Mouse (Mus musculus) megakaryocyte-erythroid progenitor cell, adult 5 weeks (primary cell): ENCODE data around the gene Olfr1512. TPM values are rescaled to one million over a fixed set of nuclear protein-coding genes. Genes with fewer than 3 reads are reported as not detected.

Experiments
- polyA plus RNA-seq: library from polyadenylated mRNA; stranded (reverse); fragments of >175 nt; gene quantifications from 2 replicates; pipeline ENCODE4 v1.2.3, GENCODE M21; 2012

The Olfr1512 gene
- not detected in 2 replicates for polyA plus RNA-seq

DNA sequence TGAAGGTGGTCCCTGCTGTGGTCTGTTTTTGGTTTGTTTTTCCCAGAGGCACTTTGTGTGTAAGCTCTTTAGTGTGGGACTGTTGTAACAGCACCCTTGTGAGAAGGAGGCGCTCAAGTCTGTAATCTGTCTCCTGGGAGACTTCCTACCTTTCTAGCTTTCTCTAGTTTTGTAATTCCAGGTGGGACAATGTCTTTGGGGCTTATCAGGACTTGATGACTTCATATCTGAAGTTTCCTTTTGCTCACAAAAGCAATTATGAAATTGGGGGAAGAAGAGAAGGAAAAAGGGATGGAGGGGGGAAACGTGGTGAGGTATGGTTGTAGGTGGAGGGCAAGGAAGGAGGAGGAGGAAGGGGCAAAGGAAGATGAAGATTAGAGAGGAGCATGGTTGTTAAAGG lies at the start of gene Olfr1512:
Olfr1512 (minus strand) TSS at position 101 of the 400 bp plus-strand sequence.

DNA sequence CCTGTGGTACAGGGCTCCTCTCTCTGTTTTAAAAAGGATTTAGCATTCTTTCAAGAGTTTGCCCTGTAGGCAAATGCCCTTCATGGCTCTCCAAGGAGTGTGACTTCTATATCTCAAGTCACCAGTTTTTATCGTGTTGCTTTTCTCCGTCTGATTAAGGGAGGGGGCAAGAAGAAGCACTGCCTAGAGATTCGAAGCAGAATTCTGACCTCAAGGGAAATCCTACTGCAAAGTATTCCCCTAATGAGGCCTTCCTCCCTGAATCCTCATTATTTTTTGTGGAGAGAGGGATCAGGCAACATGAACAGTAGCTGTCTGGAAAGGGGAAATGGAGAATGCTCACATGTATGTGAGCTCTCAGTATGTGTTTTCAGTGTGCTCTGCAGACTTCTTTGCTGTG lies 35.3 kb upstream of the Olfr1512 start, which contains the start of gene Olfr1510:
Olfr1510 (minus strand) TSS at position 101 of the 400 bp plus-strand sequence.

DNA sequence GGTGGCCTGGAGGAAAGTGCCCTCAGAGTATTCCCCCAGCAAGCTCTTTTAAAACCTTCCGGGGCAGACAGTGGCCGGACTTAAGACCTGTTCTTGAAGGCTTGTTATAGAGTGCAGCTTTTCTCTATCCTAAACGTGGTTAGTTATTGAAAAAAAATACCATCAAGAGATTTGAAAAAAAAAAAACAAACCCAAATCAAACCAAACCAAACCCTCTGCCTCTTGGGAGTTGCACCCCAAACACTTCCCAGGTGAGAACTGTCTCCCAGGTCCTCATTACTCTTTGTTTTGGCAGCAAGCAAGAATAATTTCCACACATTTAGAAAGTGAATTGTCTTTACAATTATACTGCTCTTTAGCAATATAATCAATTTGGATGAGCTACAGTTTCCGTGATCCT lies 18.3 kb upstream of the Olfr1512 start, which contains the start of gene Olfr1511:
Olfr1511 (minus strand) TSS at position 101 of the 400 bp plus-strand sequence.

DNA sequence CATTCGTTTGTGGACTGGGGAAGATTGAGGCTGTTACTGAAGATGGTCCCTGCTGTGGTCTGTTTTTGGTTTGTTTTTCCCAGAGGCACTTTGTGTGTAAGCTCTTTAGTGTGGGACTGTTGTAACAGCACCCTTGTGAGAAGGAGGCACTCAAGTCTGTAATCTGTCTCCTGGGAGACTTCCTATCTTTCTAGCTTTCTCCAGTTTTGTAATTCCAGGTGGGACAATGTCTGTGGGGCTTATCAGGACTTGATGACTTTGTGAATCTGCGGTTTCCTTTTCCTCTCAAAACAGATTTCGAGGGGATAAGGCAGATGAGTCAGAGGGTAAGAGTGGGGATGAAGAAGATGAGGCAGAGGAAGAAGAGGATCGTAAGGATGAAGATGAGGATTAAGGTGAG lies 22.7 kb downstream of the Olfr1512 start, which contains the start of gene Olfr1513:
Olfr1513 (minus strand) TSS at position 101 of the 400 bp plus-strand sequence.

DNA sequence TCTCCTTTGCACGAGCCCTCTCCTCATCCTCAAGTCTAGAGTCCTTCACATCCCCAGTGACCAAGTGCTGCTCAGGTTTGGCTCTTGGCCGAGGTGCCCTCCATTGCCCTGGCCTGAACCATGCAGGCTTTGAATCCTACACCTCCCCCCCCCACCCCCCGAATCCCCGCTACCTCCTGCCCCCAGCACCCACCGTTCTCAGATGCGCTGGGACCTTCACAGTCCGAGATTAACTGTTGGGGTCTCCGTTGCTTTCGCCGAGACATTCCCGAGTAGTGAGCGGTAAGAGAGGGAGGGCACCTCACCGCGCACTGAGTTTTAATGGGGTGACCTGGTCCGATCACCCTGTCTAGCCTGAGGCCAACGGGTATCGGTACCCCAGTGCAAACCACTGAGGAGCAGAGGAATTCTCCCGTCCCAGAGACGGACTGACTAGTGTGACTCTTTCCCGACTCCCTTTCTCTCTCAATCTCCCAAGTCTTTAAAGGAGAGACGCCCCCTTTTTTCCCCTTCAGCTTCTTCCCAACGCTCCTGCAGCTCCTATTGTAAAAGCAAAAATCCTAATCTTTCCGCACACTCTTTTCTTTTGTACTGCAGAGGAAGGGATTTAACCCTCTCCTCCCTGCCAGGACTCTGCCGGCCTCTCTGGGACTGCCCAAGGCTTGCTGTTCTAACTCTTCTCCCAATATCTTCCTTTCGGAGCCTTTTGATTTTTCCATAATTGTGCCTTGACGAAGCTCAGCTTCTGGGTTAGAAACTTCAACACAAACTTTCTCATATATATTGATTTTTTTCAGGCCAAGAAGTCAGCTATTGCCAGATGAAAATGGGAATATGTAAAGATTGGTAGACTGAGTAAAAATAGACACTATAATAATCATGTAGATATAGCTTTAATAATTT lies 50.8 kb downstream of the Olfr1512 start, which contains the start of gene Sall2:
Sall2 (minus strand) TSS at position 853 of the 903 bp plus-strand sequence.

Other genes with a start within 250 kb of the Olfr1512 start
- gene Supt16, start 181.8 kb downstream of the Olfr1512 start, polyA plus RNA-seq = 15.2 and 16.3 TPM in 2 replicates
- gene Chd8, start 121.4 kb downstream of the Olfr1512 start, polyA plus RNA-seq = 11.4 and 14.8 TPM in 2 replicates
- gene Tox4, start 100.0 kb downstream of the Olfr1512 start, polyA plus RNA-seq = 38.1 and 41.5 TPM in 2 replicates
- gene Rab2b, start 99.6 kb downstream of the Olfr1512 start, polyA plus RNA-seq = 0.36 and 0.48 TPM in 2 replicates
- 12.9 and 18.7 TPM in 2 replicates for gene Mettl3, start 74.0 kb downstream of the Olfr1512 start, polyA plus RNA-seq
- 1.4 and 2.2 TPM in 2 replicates for gene Sall2, start 50.4 kb downstream of the Olfr1512 start, polyA plus RNA-seq
- gene Olfr1513, start 22.8 kb downstream of the Olfr1512 start, polyA plus RNA-seq = not detected in 2 replicates
- not detected in 2 replicates for gene Olfr1511, start 18.2 kb upstream of the Olfr1512 start, polyA plus RNA-seq
- gene Olfr1510, start 35.2 kb upstream of the Olfr1512 start, polyA plus RNA-seq = not detected in 2 replicates
- gene Olfr1509, start 63.8 kb upstream of the Olfr1512 start, polyA plus RNA-seq = not detected in 2 replicates
- gene Olfr1508, start 88.3 kb upstream of the Olfr1512 start, polyA plus RNA-seq = 0.01 TPM in 1 of 2 replicates, not detected in the other
- gene Olfr1507, start 116.6 kb upstream of the Olfr1512 start, polyA plus RNA-seq = not detected in 2 replicates